Mouse (Mus musculus) thymus, adult 2 months (tissue): ENCODE data around the gene Padi6. TPM values are rescaled to one million over a fixed set of nuclear protein-coding genes. Genes with fewer than 3 reads are reported as not detected.

Source experiments
- DNase-seq: peaks from one replicate; pipeline ENCODE4 v3.0.0; 2021
- H3K27ac ChIP-seq: fragments of 200-500 bp; 2 replicates; pipeline ENCODE4 v1.5.1; 2012; ENCODE audit warnings: low read length, control low read depth; ENCODE audit not compliant: control insufficient read depth, insufficient read depth
- H3K27me3 ChIP-seq: fragments of 200-500 bp; 2 replicates; pipeline ENCODE4 v1.6.1; 2012; ENCODE audit warnings: mild to moderate bottlenecking, low read length, moderate library complexity, mixed read lengths; ENCODE audit not compliant: control insufficient read depth, insufficient read depth
- H3K36me3 ChIP-seq: fragments of 200-500 bp; 2 replicates; pipeline ENCODE4 v1.6.1; 2012; ENCODE audit warnings: mild to moderate bottlenecking, low read length, moderate library complexity; ENCODE audit not compliant: control insufficient read depth, insufficient read depth
- H3K4me1 ChIP-seq: fragments of 200-500 bp; replicated peaks from 2 replicates; pipeline ENCODE4 v1.6.1; 2012; ENCODE audit warnings: low read length; ENCODE audit not compliant: control insufficient read depth, insufficient read depth
- H3K4me3 ChIP-seq: fragments of 200-500 bp; 2 replicates; pipeline ENCODE4 v1.5.1; 2012; ENCODE audit warnings: mild to moderate bottlenecking, low read length, control low read depth, moderate library complexity; ENCODE audit not compliant: control insufficient read depth, insufficient read depth
- CTCF ChIP-seq: fragments of 200-500 bp; IDR thresholded peaks from 2 replicates; pipeline ENCODE4 v1.5.1; 2012; ENCODE audit warnings: mild to moderate bottlenecking, control low read depth, low read length, moderate library complexity, borderline replicate concordance; ENCODE audit not compliant: control insufficient read depth, poor library complexity, insufficient read depth; ENCODE audit errors: extremely low read depth
- POLR2A ChIP-seq: fragments of 200-500 bp; IDR thresholded peaks from 2 replicates; pipeline ENCODE4 v1.6.1; 2012; ENCODE audit warnings: mild to moderate bottlenecking, low read length, control low read depth, moderate library complexity; ENCODE audit not compliant: control insufficient read depth, poor library complexity, insufficient read depth; ENCODE audit errors: extremely low read depth
- WGBS: fragments of 180-500 bp; shearing (Covaris S2); methylation state at CpG from one replicate; pipeline ENCODE4 v1.1.7; 2018; 5-methylcytosine and 5-hydroxymethylcytosine counted together
- polyA plus RNA-seq: library from polyadenylated mRNA; depleted of rRNA; stranded (reverse); fragments of >200 nt; gene quantifications from 2 replicates; pipeline ENCODE4 v1.2.3, GENCODE M21; 2012; rRNA removed

The Padi6 gene
- 0.90 and 1.0 TPM in 2 replicates for polyA plus RNA-seq

- H3K27me3 ChIP-seq = no peaks in the 10 kb centered on the region
- no peak for DNase-seq
- TF ChIP-seq POLR2A = no peak
- WGBS = 85% methylated on average over 2 of the region's 2 CpGs
- no peaks in the 10 kb centered on the region for H3K36me3 ChIP-seq
- H3K4me1 ChIP-seq = peaks cover 28% of the 10 kb centered on the region
- no peak within 1 kb of the TSS for H3K27ac ChIP-seq
- H3K4me3 ChIP-seq = no peak within 1 kb of the TSS
Observed at GRCm38 (mm10) chr4:140742543-140742942, at the start of gene Padi6. Padi6 (minus strand) TSS chr4:140742643.

- WGBS = 90% methylated on average over 16 of the region's 16 CpGs
- TF ChIP-seq CTCF (no peak), POLR2A (no peak)
Observed at GRCm38 (mm10) chr4:140791071-140791470, 48.6 kb upstream of the Padi6 start.

DNA sequence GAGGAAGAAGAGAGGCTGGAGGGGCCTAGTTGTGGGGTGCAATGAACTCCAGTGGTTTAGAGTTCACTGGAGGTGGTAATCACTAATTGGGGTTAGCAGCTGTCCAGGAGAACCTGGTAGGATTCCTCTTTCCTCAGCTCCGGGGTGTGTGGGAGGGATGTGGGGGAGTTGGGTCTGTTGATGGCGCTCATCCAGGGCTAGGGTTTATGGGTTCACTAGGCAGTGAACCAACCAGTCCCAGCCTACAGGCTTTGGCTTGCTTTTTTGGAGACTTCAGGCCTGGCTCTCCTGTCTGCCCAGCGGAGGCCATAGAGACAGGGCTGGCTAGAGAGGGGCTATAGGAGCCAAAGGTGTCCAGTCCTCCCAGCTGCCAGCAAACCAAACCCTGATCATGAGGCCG is 47.5 kb upstream of the Padi6 start:
- 91% methylated on average over 4 of the region's 4 CpGs for WGBS
- TF ChIP-seq CTCF (no peak), POLR2A (no peak)
- no peak for DNase-seq

More at GRCm38 (mm10) chr4:140791071-140791470, 48.6 kb upstream of the Padi6 start:
- Histone ChIP-seq H3K36me3 (no peaks in the 10 kb centered on the region), H3K4me3 (no peak overlapping the region), H3K27ac (no peak overlapping the region), H3K4me1 (peaks cover 14% of the 10 kb centered on the region), H3K27me3 (no peaks in the 10 kb centered on the region)
- DNase-seq = no peak

GRCm38 (mm10) chr4:140788983-140789382 is 46.5 kb upstream of the Padi6 start:
- 0 out of 2 replicates have a peak, but pooled peaks have one; percentile 3 for TF ChIP-seq CTCF
- no peak for TF ChIP-seq POLR2A
- Histone ChIP-seq H3K27me3 (no peaks in the 10 kb centered on the region), H3K4me1 (peaks cover 22% of the 10 kb centered on the region), H3K27ac (no peak overlapping the region), H3K36me3 (no peaks in the 10 kb centered on the region), H3K4me3 (no peak overlapping the region)
- 69% methylated on average over 6 of the region's 6 CpGs for WGBS
- peak; percentile 81 for DNase-seq

More for the DNA sequence above, 47.5 kb upstream of the Padi6 start:
- Histone ChIP-seq H3K27ac (no peak overlapping the region), H3K27me3 (no peaks in the 10 kb centered on the region), H3K4me1 (peaks cover 19% of the 10 kb centered on the region), H3K4me3 (no peak overlapping the region), H3K36me3 (no peaks in the 10 kb centered on the region)

GRCm38 (mm10) chr4:140788264-140788663 is 45.8 kb upstream of the Padi6 start:
- H3K4me3 ChIP-seq = no peak overlapping the region
- no peaks in the 10 kb centered on the region for H3K27me3 ChIP-seq
- WGBS = 54% methylated on average over 6 of the region's 6 CpGs
- no peak for DNase-seq
- H3K36me3 ChIP-seq = no peaks in the 10 kb centered on the region
- TF ChIP-seq POLR2A = no peak
- TF ChIP-seq CTCF = no peak
- H3K4me1 ChIP-seq = peaks cover 29% of the 10 kb centered on the region
- H3K27ac ChIP-seq = peak overlapping the region; percentile 40

DNA sequence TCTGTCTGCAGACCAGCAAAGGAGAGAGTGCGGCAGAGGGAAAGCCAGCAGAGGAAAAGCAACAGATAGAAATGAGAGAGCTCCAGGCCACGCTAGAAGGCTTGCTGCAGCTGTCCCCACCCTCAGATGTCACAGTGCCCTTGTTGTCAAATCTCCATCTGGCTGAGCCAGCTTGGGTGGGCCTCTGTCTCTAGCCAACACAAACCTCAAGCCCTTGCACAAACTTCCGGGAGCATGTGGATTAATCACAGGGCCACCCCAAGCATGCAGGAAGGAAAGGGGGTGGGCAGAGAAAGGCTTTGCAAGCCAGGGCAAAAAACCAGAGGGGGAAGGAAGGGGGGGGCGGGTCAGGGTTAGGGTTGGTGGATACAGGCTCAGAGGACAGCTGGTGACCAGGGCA is 45.0 kb upstream of the Padi6 start:
- no peak overlapping the region for H3K4me3 ChIP-seq
- DNase-seq = no peak
- peak overlapping the region; percentile 47; the same call in 1 of the 2 replicates for H3K27ac ChIP-seq
- WGBS = 12% methylated on average over 4 of the region's 4 CpGs
- TF ChIP-seq CTCF = no peak
- TF ChIP-seq POLR2A = no peak
- H3K4me1 ChIP-seq = peaks cover 36% of the 10 kb centered on the region
- no peaks in the 10 kb centered on the region for H3K27me3 ChIP-seq
- H3K36me3 ChIP-seq = no peaks in the 10 kb centered on the region

DNA sequence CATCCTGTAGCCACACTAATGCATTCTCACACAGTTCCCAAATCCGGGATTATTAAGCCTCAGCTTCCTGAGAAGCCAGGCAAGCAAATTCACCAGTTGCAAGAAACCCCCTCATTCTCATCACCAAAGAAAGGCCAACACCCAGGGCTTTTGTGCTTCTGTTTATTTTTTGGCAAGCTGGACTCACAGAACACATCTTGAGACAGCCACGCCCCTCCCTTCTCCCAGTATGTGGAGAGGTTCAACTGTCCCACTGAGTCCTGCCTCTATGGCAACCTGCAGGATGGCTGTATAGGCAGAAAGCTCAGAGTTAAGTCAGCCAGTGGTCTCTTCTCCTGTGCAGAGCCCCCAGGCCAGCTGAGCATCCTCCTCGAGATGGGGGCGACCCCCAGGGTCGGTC is 42.8 kb upstream of the Padi6 start:
- no peak overlapping the region for H3K4me3 ChIP-seq
- H3K36me3 ChIP-seq = no peaks in the 10 kb centered on the region
- 95% methylated on average over 5 of the region's 5 CpGs for WGBS
- H3K27ac ChIP-seq = no peak overlapping the region
- DNase-seq = no peak
- H3K4me1 ChIP-seq = peaks cover 48% of the 10 kb centered on the region
- no peak for TF ChIP-seq CTCF
- TF ChIP-seq POLR2A = no peak
- no peaks in the 10 kb centered on the region for H3K27me3 ChIP-seq
